Mouse (Mus musculus) ovary, postnatal 10 days (tissue): Measurements from ENCODE around the gene Sfxn5.
A peak's percentile ranks its signal among the peaks of the same experiment; 100 is the strongest.

Experiments used
- DNase-seq: peaks from one replicate; pipeline ENCODE4 v3.0.0; 2022; ENCODE audit warnings: low spot score

Sfxn5 gene

GRCm38 (mm10) chr6:85189911-85190591, 143.2 kb downstream of the Sfxn5 start:
- DNase-seq = peak; percentile 23

- no peak for DNase-seq
Observed at GRCm38 (mm10) chr6:85189361-85189760, 143.9 kb downstream of the Sfxn5 start.

DNA sequence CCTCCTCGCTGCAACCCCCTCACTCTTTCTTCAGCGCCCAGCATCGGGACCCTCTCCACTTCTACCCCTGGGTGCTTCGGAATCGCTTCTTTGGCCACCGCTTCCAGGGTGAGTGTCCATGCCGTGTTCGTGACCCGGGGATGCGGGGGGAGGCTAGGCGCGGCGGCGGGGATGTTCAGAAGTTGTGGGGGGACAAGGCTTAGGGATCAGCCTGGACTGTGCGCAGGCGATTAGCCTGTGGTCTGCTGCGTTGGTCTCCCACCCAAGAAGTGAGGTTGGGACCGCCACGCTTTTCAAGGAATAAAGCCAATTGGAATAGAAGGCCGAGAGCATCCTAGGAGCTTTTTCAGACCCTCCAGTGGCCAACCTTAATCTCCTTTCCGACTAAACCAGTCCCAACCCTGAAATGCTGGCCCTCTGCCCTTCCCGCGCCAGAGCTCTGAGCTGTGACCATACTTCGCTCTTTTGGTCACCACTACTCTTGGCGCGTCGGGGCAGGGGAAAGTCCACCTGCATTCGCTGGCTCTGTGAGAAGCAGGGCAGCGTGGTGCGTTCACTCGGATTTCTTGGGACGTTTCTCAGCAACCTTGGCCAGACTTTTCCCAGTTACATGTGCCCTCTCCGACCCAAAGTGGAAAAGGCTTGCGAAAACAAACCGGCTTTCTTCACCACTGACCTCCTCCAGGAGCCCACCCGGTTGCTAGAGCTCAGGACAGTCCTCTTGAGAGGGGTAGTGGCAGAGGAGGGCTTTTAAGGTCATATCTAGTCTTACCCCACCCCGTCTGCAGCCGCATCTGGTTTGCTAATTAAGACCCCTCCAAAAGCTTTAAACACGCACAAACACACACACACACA, 144.7 kb downstream of the Sfxn5 start:
- DNase-seq = no peak

- DNase-seq = no peak
Observed at GRCm38 (mm10) chr6:85187340-85188211, 145.6 kb downstream of the Sfxn5 start, which contains the start of gene Emx1. TSS of gene Emx1 (plus strand) at chr6:85187438.

DNA sequence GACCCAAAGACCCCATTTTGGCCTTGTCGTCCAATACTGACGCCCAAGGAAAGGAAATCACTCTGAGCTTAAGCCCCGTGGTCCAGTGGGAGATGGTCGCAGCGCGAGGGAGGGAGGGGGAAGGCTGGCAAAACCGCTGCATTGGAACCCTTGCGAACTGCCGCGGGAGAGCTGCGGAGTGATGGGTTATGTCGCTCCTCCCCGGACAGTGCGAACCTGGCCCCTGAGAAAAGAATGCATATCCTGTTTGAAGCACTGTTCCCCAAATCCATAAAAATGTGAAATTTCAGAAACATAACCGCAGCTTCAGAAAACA, 146.5 kb downstream of the Sfxn5 start:
- DNase-seq = no peak

DNA sequence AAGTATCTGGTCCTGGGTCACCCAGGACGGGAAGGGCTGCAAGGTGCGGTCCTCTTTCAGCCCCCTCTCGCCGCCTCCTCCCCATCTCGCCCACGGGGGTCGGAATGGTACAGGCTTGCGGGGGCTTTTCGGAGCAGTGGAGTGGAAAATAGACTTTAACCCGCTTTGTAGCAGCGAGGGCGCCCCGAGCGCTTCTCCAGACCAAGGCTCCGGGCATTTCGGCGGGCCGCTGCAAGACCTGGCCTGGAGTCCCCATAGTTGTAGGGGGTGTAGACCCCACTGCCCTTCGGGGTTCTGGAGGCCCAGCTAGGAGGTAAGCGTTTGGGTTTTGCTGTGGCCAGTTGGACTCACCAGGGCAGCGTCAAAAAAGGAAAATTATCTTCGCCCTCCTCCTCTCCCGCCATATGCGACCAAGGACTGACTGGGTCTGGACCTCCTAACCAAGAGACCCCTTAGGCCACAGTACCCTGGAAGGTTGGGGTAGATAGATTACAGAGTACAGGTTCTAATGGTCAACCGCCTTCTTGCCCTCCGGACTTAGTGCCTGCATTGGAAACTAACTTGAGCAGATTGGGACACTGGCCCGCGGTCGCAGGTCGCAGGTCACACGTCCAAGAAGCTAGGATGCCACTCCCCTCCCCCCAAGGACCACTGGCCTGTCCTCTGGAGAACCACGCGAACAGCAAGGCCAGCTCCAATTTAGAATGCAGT, 147.0 kb downstream of the Sfxn5 start:
- DNase-seq = no peak

GRCm38 (mm10) chr6:85183951-85184350, 149.3 kb downstream of the Sfxn5 start:
- no peak for DNase-seq

DNA sequence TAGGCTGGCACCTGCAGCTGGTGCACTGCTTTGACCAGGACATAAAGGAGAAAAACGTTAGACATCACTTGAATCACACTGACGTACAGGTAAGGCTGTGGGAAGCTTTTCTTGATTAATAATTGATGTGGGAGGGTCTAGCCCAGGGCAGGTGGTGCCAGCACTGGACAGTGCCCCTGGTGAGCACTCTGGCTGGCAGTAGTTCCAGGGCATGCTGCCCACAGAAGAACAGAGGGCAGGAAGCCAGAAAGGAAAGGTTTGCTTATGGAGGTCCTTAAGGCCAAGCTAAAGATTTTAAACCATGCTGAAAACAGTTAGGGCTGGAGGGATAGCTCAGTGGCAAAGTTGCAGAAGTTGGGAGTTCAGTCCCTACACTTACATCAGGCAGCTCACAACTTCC, 153.2 kb downstream of the Sfxn5 start:
- no peak for DNase-seq

- DNase-seq = no peak
Observed at GRCm38 (mm10) chr6:85179569-85179968, 153.7 kb downstream of the Sfxn5 start.

GRCm38 (mm10) chr6:85165440-85165921, 167.7 kb downstream of the Sfxn5 start:
- no peak for DNase-seq
